Mouse (Mus musculus) heart, embryonic 15.5 days (tissue): ENCODE results near the gene Zc3h18. TPM values are rescaled to one million over a fixed set of nuclear protein-coding genes. Genes with fewer than 3 reads are reported as not detected.
A peak's percentile ranks its signal among the peaks of the same experiment; 100 is the strongest.

Source experiments
- ATAC-seq: fragments of 200-750 bp; cut with Nextera tagmentation; replicated peaks from 2 replicates; pipeline ENCODE4 v1.8.0; 2017; ENCODE audit warnings: low read depth, moderate TSS enrichment; ENCODE audit not compliant: insufficient number of reproducible peaks, insufficient read depth, low FRiP score
- H3K27ac ChIP-seq: fragments of 300-500 bp; sonication (generic); 2 replicates; pipeline ENCODE4 v1.5.1; 2015; ENCODE audit warnings: mild to moderate bottlenecking, inconsistent platforms
- H3K27me3 ChIP-seq: fragments of 300-500 bp; sonication (generic); 2 replicates; pipeline ENCODE4 v1.6.1; 2015; ENCODE audit warnings: inconsistent platforms
- H3K36me3 ChIP-seq: fragments of 300-500 bp; sonication (generic); 2 replicates; pipeline ENCODE4 v1.6.1; 2015; ENCODE audit warnings: mild to moderate bottlenecking, inconsistent platforms
- H3K4me1 ChIP-seq: fragments of 300-500 bp; sonication (generic); replicated peaks from 2 replicates; pipeline ENCODE4 v1.6.1; 2015; ENCODE audit warnings: inconsistent platforms
- H3K4me2 ChIP-seq: fragments of 300-500 bp; sonication (generic); 2 replicates; pipeline ENCODE4 v1.6.1; 2015; ENCODE audit warnings: inconsistent platforms, mild to moderate bottlenecking, moderate library complexity
- H3K4me3 ChIP-seq: fragments of 300-500 bp; sonication (generic); 2 replicates; pipeline ENCODE4 v1.5.1; 2015; ENCODE audit warnings: mild to moderate bottlenecking, inconsistent platforms
- H3K9ac ChIP-seq: fragments of 300-500 bp; sonication (generic); 2 replicates; pipeline ENCODE4 v1.6.1; 2015; ENCODE audit warnings: mild to moderate bottlenecking, inconsistent platforms
- H3K9me3 ChIP-seq: fragments of 300-500 bp; sonication (generic); replicated peaks from 2 replicates; pipeline ENCODE4 v1.6.1; 2016; ENCODE audit warnings: inconsistent platforms
- WGBS: fragments of 180-500 bp; shearing (Covaris S2); methylation state at CpG from one replicate; pipeline ENCODE4 v1.1.7; 2015; ENCODE audit warnings: mixed read lengths; 5-methylcytosine and 5-hydroxymethylcytosine counted together
- polyA plus RNA-seq: library from polyadenylated mRNA; unstranded; fragments of >200 nt; fragmentation: Nextera tagmentation; extraction: Ambion mirVana; gene quantifications from 2 replicates; pipeline ENCODE4 v1.2.1, GENCODE M21; 2015

Gene Zc3h18
- polyA plus RNA-seq, 1 experiment from 2014 or later = 26.1 TPM

GRCm38 (mm10) chr8:122459218-122459900, 83.0 kb downstream of the Zc3h18 start:
- Histone ChIP-seq H3K4me1 (peaks cover 39% of the 10 kb centered on the region), H3K4me3 (no peak overlapping the region)
- 60% methylated on average over 6 of the region's 6 CpGs for WGBS

GRCm38 (mm10) chr8:122459990-122460389, 83.6 kb downstream of the Zc3h18 start:
- Histone ChIP-seq H3K27me3 (peaks cover 23% of the 10 kb centered on the region), H3K9me3 (no peaks in the 10 kb centered on the region), H3K4me3 (peak overlapping the region; percentile 50), H3K36me3 (no peaks in the 10 kb centered on the region), H3K4me1 (peaks cover 39% of the 10 kb centered on the region), H3K27ac (no peak overlapping the region), H3K4me2 (peak overlapping the region; percentile 91), H3K9ac (peak overlapping the region; percentile 59)
- WGBS = 30% methylated on average over 7 of the region's 7 CpGs
- no peak for ATAC-seq

More at GRCm38 (mm10) chr8:122459218-122459900, 83.0 kb downstream of the Zc3h18 start:
- H3K27me3 ChIP-seq = peaks cover 23% of the 10 kb centered on the region
- no peak overlapping the region for H3K27ac ChIP-seq
- ATAC-seq = no peak
- no peaks in the 10 kb centered on the region for H3K9me3 ChIP-seq
- H3K4me2 ChIP-seq = peak overlapping the region; percentile 91; the same call in 1 of the 2 replicates
- no peaks in the 10 kb centered on the region for H3K36me3 ChIP-seq
- no peak overlapping the region for H3K9ac ChIP-seq

- peak within 1 kb of the TSS; percentile 59 for H3K9ac ChIP-seq
- 5% methylated on average over 56 of the region's 56 CpGs for WGBS
- H3K4me3 ChIP-seq = peak within 1 kb of the TSS; percentile 50
- H3K4me2 ChIP-seq = peak within 1 kb of the TSS; percentile 91
- peaks cover 23% of the 10 kb centered on the region for H3K27me3 ChIP-seq
- H3K36me3 ChIP-seq = no peaks in the 10 kb centered on the region; the same call in 1 of the 2 replicates
- peak; percentile 82 for ATAC-seq
- peaks cover 39% of the 10 kb centered on the region for H3K4me1 ChIP-seq
- H3K27ac ChIP-seq = no peak within 1 kb of the TSS
- H3K9me3 ChIP-seq = no peaks in the 10 kb centered on the region
These were observed 84.4 kb downstream of the Zc3h18 start, which contains the start of gene Snai3 for GRCm38 (mm10) chr8:122460524-122461472. Gene Snai3 (minus strand): TSS chr8:122460733.

GRCm38 (mm10) chr8:122461473-122462148, 85.2 kb downstream of the Zc3h18 start:
- Histone ChIP-seq H3K4me1 (peaks cover 39% of the 10 kb centered on the region), H3K9ac (no peak overlapping the region), H3K4me3 (no peak overlapping the region), H3K4me2 (no peak overlapping the region), H3K9me3 (no peaks in the 10 kb centered on the region), H3K36me3 (peaks cover 8% of the 10 kb centered on the region), H3K27me3 (peaks cover 23% of the 10 kb centered on the region), H3K27ac (no peak overlapping the region)
- WGBS = 64% methylated on average over 11 of the region's 11 CpGs
- no peak for ATAC-seq

- no peaks in the 10 kb centered on the region for H3K9me3 ChIP-seq
- H3K36me3 ChIP-seq = peaks cover 17% of the 10 kb centered on the region
- H3K4me1 ChIP-seq = peaks cover 39% of the 10 kb centered on the region
- H3K27ac ChIP-seq = no peak overlapping the region
- 65% methylated on average over 8 of the region's 8 CpGs for WGBS
- H3K27me3 ChIP-seq = peaks cover 23% of the 10 kb centered on the region
- no peak overlapping the region for H3K4me2 ChIP-seq
- no peak for ATAC-seq
- H3K4me3 ChIP-seq = no peak overlapping the region
- no peak overlapping the region for H3K9ac ChIP-seq
These were observed 86.1 kb downstream of the Zc3h18 start for GRCm38 (mm10) chr8:122462510-122462909.

- Histone ChIP-seq H3K9me3 (no peaks in the 10 kb centered on the region), H3K27me3 (peaks cover 15% of the 10 kb centered on the region), H3K4me1 (peaks cover 37% of the 10 kb centered on the region), H3K9ac (no peak overlapping the region), H3K4me3 (no peak overlapping the region), H3K4me2 (no peak overlapping the region), H3K27ac (no peak overlapping the region), H3K36me3 (peaks cover 31% of the 10 kb centered on the region)
- ATAC-seq = no peak
- 46% methylated on average over 12 of the region's 12 CpGs for WGBS
These were observed 87.5 kb downstream of the Zc3h18 start for GRCm38 (mm10) chr8:122463651-122464640.

GRCm38 (mm10) chr8:122464985-122465384, 88.6 kb downstream of the Zc3h18 start:
- peaks cover 33% of the 10 kb centered on the region for H3K36me3 ChIP-seq
- peaks cover 9% of the 10 kb centered on the region for H3K27me3 ChIP-seq
- WGBS = 59% methylated on average over 7 of the region's 7 CpGs
- H3K4me1 ChIP-seq = peaks cover 36% of the 10 kb centered on the region
- no peak overlapping the region for H3K4me3 ChIP-seq
- no peak overlapping the region for H3K27ac ChIP-seq
- no peak overlapping the region for H3K4me2 ChIP-seq
- H3K9me3 ChIP-seq = no peaks in the 10 kb centered on the region
- no peak overlapping the region for H3K9ac ChIP-seq
- no peak for ATAC-seq

Other genes starting within 250 kb of the Zc3h18 start
- 3.8 and 3.9 TPM in 2 replicates for gene Zfpm1, start 94.5 kb upstream of the Zc3h18 start, polyA plus RNA-seq
- gene Trhr2, start 15.9 kb upstream of the Zc3h18 start, polyA plus RNA-seq = not detected in 2 replicates
- gene Il17c, start 45.4 kb downstream of the Zc3h18 start, polyA plus RNA-seq = 0.34 TPM in 1 of 2 replicates, not detected in the other
- 176 and 197 TPM in 2 replicates for gene Cyba, start 56.3 kb downstream of the Zc3h18 start, polyA plus RNA-seq
- 13.3 and 18.9 TPM in 2 replicates for gene Mvd, start 66.8 kb downstream of the Zc3h18 start, polyA plus RNA-seq
- gene Snai3, start 84.1 kb downstream of the Zc3h18 start, polyA plus RNA-seq = 2.0 and 2.5 TPM in 2 replicates
- 37.0 and 44.4 TPM in 2 replicates for gene Rnf166, start 99.5 kb downstream of the Zc3h18 start, polyA plus RNA-seq
- 23.0 and 25.6 TPM in 2 replicates for gene Ctu2, start 99.5 kb downstream of the Zc3h18 start, polyA plus RNA-seq
- gene Piezo1, start 174.7 kb downstream of the Zc3h18 start, polyA plus RNA-seq = 11.5 and 13.9 TPM in 2 replicates
- 24.5 and 28.4 TPM in 2 replicates for gene Cdt1, start 191.4 kb downstream of the Zc3h18 start, polyA plus RNA-seq
- gene Aprt, start 200.3 kb downstream of the Zc3h18 start, polyA plus RNA-seq = 163 and 208 TPM in 2 replicates
- gene Galns, start 234.9 kb downstream of the Zc3h18 start, polyA plus RNA-seq = 8.0 and 12.2 TPM in 2 replicates
- gene Trappc2l, start 235.0 kb downstream of the Zc3h18 start, polyA plus RNA-seq = 47.1 and 56.2 TPM in 2 replicates
- gene Pabpn1l, start 246.1 kb downstream of the Zc3h18 start, polyA plus RNA-seq = not detected in 2 replicates